Mouse (Mus musculus) heart, postnatal 0 days (tissue): ENCODE measurements around the gene Zfp574.

ENCODE experiments used
- CTCF ChIP-seq: IDR thresholded peaks from 2 replicates; pipeline ENCODE4 v1.5.1; 2016; ENCODE audit warnings: antibody characterized with exemption, control low read depth, low read depth
- EP300 ChIP-seq: IDR thresholded peaks from 2 replicates; pipeline ENCODE4 v1.6.1; 2016; ENCODE audit warnings: antibody characterized with exemption, low read depth

- TF ChIP-seq CTCF (no peak), EP300 (no peak)
These were observed 40.0 kb downstream of the Zfp574 start for GRCm38 (mm10) chr7:25112178-25112955.
